Mouse (Mus musculus): ENCODE measurements around the gene Tmem50b. TPM values are rescaled to one million over a fixed set of nuclear protein-coding genes. Genes with fewer than 3 reads are reported as not detected.

Tmem50b gene
- polyA plus RNA-seq, 1 experiment from 2014 or later: 43.6 TPM

DNA sequence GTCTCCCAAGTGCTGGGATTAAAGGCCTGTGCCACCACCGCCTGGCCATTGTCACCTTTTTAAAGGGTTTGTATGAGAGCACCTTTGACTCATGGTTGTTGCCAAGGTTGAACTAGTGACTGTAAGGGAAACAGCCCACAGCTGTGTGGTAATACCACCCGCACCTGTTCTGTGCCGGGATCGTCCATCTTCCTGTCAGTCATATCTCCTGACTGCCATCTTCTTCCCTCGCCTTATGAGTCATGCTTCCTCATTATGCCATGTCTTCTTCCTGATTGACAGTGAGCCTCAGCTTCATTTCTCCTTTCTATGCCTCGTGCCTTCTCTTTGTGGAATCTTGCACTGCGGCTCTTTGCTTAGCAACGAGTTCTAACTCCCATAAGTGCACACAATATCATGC, 9.4 kb upstream of the Tmem50b start:
- no peaks in the 10 kb centered on the region for H3K9me3 ChIP-seq
- H3K27ac ChIP-seq (replicated peaks): no peak overlapping the region
- no peak overlapping the region for H3K4me3 ChIP-seq
- 0 out of 2 replicates have a peak, but pooled peaks cover 2% of the 10 kb centered on the region for H3K27me3 ChIP-seq
- no peak for ATAC-seq (ENCODE audit: low FRiP score, low read depth)
- no peak overlapping the region for H3K4me2 ChIP-seq (replicated peaks)
- H3K4me1 ChIP-seq: no peaks in the 10 kb centered on the region
- no peak overlapping the region for H3K9ac ChIP-seq (replicated peaks)
- H3K36me3 ChIP-seq: no peaks in the 10 kb centered on the region
- 91% methylated on average over 8 of the region's 8 CpGs for WGBS

DNA sequence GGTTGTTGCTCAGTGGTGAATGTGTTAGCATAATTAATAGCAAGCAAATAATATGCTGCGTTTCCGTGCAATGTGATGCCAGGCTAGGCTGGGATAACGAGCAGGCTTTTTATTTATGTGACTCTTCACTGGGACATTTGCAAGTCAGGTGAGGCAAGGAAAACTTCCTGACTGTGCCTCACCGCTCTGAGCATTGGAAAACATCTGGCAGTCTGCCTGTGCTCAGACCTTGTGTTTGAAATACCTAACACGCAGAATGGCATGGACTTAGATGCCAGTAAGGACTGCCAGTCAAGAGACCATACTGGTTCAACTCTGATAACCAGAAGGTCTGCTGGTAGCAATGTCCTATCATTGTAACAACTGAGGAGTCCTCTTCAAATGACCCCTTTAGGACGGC, 7.6 kb upstream of the Tmem50b start:
- Histone ChIP-seq H3K9ac (replicated peaks) (no peak overlapping the region), H3K9me3 (no peaks in the 10 kb centered on the region), H3K36me3 (no peaks in the 10 kb centered on the region), H3K27ac (replicated peaks) (no peak overlapping the region), H3K27me3 (peaks cover 3% of the 10 kb centered on the region; the same call in 1 of the 2 replicates), H3K4me3 (no peak overlapping the region), H3K4me2 (replicated peaks) (no peak overlapping the region), H3K4me1 (no peaks in the 10 kb centered on the region)
- 85% methylated on average over 6 of the region's 6 CpGs for WGBS
- no peak for ATAC-seq (ENCODE audit: low FRiP score, low read depth)

DNA sequence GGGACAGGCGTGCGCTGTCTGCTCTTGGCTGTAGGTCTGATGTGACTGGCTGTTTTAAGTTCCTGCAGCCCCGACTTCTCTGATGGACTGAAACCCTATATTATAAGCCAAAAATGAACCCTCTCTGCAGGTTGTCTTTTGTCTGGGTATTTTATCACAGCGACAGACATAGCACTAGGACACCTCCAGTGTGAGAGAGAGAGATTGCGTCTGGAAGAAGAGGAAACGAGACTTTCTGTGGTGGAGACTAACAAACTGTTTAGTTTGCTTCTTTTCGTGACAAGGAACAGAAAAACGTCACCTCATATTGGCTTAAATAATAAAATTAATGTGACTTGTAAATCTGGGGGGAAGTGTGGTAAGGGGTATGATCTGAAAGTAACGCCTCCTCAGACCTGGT, 4.1 kb upstream of the Tmem50b start:
- peaks cover 7% of the 10 kb centered on the region for H3K4me1 ChIP-seq
- 81% methylated on average over 9 of the region's 9 CpGs for WGBS
- H3K4me3 ChIP-seq: no peak overlapping the region
- ATAC-seq (ENCODE audit: low FRiP score, low read depth): no peak
- no peak overlapping the region for H3K9ac ChIP-seq (replicated peaks)
- H3K27me3 ChIP-seq: peaks cover 12% of the 10 kb centered on the region
- no peak overlapping the region for H3K27ac ChIP-seq (replicated peaks)
- no peak overlapping the region for H3K4me2 ChIP-seq (replicated peaks)
- no peaks in the 10 kb centered on the region for H3K36me3 ChIP-seq
- no peaks in the 10 kb centered on the region for H3K9me3 ChIP-seq

DNA sequence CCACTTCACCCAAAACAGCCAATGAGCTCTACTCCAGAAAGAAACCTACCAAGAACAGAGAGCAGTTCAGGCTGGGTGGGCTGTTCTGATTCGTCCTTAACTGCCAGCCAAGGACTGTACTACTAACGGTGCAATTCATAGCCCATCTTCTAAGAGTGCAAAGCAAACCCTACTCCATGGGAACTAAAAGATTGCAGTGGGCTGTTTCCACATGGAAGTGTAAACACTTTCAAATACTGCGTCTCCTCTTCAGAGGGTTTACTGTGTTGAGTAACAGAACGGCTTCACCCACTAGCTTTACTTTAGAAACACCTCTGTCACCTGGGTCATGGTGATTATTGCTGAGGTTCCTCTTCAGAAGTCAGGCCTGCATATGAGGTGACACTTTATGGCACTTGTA, 3.5 kb upstream of the Tmem50b start:
- Histone ChIP-seq H3K36me3 (no peaks in the 10 kb centered on the region), H3K9me3 (no peaks in the 10 kb centered on the region), H3K9ac (replicated peaks) (no peak overlapping the region), H3K27ac (replicated peaks) (no peak overlapping the region), H3K4me3 (no peak overlapping the region), H3K4me1 (peaks cover 13% of the 10 kb centered on the region), H3K4me2 (replicated peaks) (no peak overlapping the region), H3K27me3 (peaks cover 12% of the 10 kb centered on the region)
- 86% methylated on average over 4 of the region's 4 CpGs for WGBS
- ATAC-seq (ENCODE audit: low FRiP score, low read depth): no peak

DNA sequence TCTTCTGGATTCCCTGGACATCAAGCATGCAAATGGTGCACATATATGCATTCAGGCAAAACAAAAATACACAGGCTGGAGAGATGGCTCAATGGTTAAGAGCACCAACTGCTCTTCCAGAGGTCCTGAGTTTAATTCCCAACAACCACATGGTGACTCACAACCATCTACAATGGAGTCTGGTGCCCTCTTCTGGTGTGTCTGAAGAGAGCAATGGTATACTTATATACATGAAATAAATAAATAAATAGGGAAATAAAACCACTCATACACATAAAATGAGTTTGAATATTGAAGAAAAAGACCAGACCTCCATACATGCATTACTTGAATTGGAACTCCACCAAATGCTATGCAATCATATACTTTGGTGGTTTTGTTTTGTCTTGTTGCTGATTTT, 1.6 kb upstream of the Tmem50b start:
- no peak overlapping the region for H3K4me2 ChIP-seq (replicated peaks)
- ATAC-seq (ENCODE audit: low FRiP score, low read depth): no peak
- H3K27ac ChIP-seq (replicated peaks): no peak overlapping the region
- peaks cover 13% of the 10 kb centered on the region for H3K4me1 ChIP-seq
- H3K9ac ChIP-seq (replicated peaks): no peak overlapping the region
- no peak overlapping the region for H3K4me3 ChIP-seq
- no peaks in the 10 kb centered on the region for H3K9me3 ChIP-seq
- H3K27me3 ChIP-seq: peaks cover 12% of the 10 kb centered on the region
- no peaks in the 10 kb centered on the region for H3K36me3 ChIP-seq

DNA sequence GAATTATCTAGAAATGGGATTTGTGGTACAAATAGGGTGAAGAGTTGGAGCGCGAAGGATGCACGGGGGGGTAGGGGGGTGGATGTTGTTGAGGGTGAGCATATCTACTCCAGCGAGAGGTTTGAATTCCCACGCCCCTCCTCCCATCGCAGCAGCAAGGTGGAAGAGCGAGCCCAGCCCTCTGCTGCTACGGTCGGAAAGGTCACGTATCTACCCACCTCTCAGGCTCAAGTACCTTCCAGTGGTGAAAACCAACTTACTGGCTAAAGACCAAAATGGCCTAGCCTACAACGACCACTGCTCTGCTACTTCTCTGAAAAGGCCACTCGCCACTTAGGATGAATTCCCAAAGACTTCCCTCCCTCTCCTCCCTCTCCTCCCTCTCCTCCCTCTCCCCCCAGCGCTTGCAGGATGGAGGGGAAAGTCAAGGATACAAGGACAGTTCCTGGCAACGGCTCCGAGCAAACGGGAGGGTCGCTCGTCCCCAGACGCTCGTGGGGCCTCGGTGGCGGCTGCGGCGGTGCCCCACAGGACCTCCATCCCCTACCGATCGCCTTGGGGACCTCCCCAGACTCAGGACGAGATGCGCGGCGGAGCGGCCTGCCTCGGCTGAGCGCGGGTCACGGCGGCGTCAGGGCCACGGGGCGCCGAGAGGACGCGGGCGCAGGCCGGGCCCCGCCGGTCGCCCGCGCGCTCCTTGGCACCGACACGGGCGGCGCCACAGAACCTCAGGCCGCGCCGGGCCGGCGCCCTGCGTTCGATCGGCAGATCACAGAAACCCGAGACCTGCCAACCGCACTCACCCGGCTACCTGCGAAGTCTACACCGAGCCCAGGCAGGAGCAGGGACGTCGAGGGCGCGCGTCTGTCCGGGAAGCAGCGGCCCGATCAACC, 575 bp downstream of the Tmem50b start:
- Histone ChIP-seq H3K4me3 (peak overlapping the region; percentile 84), H3K27ac (replicated peaks) (peak overlapping the region; percentile 58), H3K27me3 (peaks cover 11% of the 10 kb centered on the region), H3K36me3 (no peaks in the 10 kb centered on the region), H3K4me1 (peaks cover 13% of the 10 kb centered on the region), H3K4me2 (replicated peaks) (peak overlapping the region; percentile 87), H3K9me3 (no peaks in the 10 kb centered on the region), H3K9ac (replicated peaks) (peak overlapping the region; percentile 82)
- ATAC-seq (ENCODE audit: low FRiP score, low read depth): no peak
- under 1% methylated on average over 69 of the region's 75 CpGs for WGBS

DNA sequence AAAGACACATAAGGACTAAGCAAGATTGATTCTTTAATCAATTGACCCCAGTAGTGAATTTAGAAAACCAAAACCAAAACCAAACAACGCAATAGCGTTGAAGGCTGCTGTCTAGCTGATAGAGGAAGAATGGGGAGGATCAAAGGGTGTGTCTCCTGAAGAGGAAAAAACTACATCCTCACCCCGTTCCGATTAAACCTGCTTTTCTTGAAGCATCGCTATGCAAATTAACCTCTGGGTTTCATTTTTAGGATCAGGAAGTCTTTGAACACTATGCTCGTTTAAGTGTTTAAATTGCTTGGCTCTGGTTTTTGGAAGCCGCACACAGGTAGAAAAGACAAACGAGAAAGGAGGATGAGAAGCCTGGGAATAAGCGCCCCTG, 1.2 kb downstream of the Tmem50b start:
- WGBS: 19% methylated on average over 9 of the region's 9 CpGs

DNA sequence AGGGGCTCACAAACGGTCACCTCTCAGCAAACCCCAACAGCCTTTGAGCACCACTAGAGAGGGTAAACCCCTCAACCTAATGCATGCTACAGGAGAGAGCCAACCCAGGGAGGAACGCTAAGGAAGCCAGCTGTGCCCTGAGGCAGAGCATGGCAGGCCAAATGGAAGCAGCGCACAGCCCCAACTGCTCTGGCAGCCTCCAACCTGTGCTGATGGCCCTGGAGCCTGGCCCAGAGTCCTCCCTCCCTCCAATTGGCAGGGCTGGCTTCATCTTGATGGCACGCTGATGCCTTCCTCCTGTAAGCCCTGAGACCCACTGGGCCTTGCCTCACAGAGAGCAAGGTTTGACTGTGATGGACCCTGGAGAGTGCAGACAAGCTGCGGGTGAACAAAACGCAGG, 2.5 kb downstream of the Tmem50b start:
- Histone ChIP-seq H3K27ac (replicated peaks) (no peak overlapping the region), H3K4me3 (no peak overlapping the region), H3K4me1 (peaks cover 13% of the 10 kb centered on the region), H3K27me3 (peaks cover 9% of the 10 kb centered on the region), H3K9me3 (no peaks in the 10 kb centered on the region), H3K36me3 (no peaks in the 10 kb centered on the region), H3K4me2 (replicated peaks) (no peak overlapping the region), H3K9ac (replicated peaks) (no peak overlapping the region)
- WGBS: 89% methylated on average over 6 of the region's 6 CpGs
- ATAC-seq (ENCODE audit: low FRiP score, low read depth): no peak

More for the DNA sequence above, 1.2 kb downstream of the Tmem50b start:
- Histone ChIP-seq H3K9ac (replicated peaks) (peak overlapping the region; percentile 82; the same call in 1 of the 2 replicates), H3K27me3 (peaks cover 9% of the 10 kb centered on the region), H3K4me2 (replicated peaks) (peak overlapping the region; percentile 87), H3K27ac (replicated peaks) (no peak overlapping the region), H3K4me3 (peak overlapping the region; percentile 84), H3K36me3 (no peaks in the 10 kb centered on the region), H3K9me3 (no peaks in the 10 kb centered on the region), H3K4me1 (peaks cover 13% of the 10 kb centered on the region)
- ATAC-seq (ENCODE audit: low FRiP score, low read depth): no peak

DNA sequence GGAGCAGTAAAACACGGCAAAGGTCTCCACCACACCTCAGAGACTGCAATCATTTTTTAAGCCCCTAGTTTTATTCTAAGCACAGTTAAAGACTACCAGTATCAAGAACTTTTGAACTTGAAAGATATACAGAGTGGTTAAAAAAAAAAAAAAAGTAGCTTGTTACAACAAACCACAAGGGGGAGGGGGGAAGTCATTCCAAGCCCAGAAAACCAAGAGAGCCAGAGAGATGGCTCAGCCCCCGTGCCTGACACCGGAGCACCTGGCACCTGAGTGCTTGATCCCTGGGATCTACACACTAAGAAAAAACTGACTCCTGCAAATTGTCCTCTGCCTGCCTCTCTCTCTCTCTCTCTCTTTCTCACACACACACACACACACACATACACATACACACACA, 4.3 kb downstream of the Tmem50b start:
- peaks cover 13% of the 10 kb centered on the region for H3K4me1 ChIP-seq
- H3K27ac ChIP-seq (replicated peaks): no peak overlapping the region
- H3K27me3 ChIP-seq: no peaks in the 10 kb centered on the region
- 87% methylated on average over 3 of the region's 3 CpGs for WGBS
- no peaks in the 10 kb centered on the region for H3K36me3 ChIP-seq
- H3K9ac ChIP-seq (replicated peaks): no peak overlapping the region
- no peak overlapping the region for H3K4me3 ChIP-seq
- H3K9me3 ChIP-seq: no peaks in the 10 kb centered on the region
- no peak overlapping the region for H3K4me2 ChIP-seq (replicated peaks)
- ATAC-seq (ENCODE audit: low FRiP score, low read depth): no peak

DNA sequence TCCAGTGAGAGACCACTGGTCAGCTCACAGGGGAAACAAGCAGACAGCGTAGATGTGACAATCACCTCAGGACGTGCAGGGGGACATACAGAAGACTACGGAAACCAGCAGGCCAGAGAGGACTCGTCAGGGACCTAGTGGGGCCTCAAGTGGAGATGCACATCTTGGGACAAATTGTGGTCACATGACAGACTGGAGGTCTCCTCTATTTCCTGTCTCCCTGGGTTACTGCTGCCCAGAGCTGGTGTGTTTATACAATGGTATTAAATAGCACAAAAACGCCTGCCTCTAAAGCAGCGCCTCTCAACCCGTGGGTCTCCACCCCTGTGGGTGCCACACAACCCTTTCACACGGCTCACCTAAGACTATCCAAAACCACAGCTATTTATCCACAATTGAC, 5.4 kb downstream of the Tmem50b start:
- Histone ChIP-seq H3K4me2 (replicated peaks) (no peak overlapping the region), H3K27ac (replicated peaks) (no peak overlapping the region), H3K9ac (replicated peaks) (no peak overlapping the region), H3K9me3 (no peaks in the 10 kb centered on the region), H3K4me1 (peaks cover 10% of the 10 kb centered on the region), H3K36me3 (no peaks in the 10 kb centered on the region), H3K4me3 (no peak overlapping the region), H3K27me3 (no peaks in the 10 kb centered on the region)
- 76% methylated on average over 8 of the region's 8 CpGs for WGBS
- ATAC-seq (ENCODE audit: low FRiP score, low read depth): no peak

DNA sequence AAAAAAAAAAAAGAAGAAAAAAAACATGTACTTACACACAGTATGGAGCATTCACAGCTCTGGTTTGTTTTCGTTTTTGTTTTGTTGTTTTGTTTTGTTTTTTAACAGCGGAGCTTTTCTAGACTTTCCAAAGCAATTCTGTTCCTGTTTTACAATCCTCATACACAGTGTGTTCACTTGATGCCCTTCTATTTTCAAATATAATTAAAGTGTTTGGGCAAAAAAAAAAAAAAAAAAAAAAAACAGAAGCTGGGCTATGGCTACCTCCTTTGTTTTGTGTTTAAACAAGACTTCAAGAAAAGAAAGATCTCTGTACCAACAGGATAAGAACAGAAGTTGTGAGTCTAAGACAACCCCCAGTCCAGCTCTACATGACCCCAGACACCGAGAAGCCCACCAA, 8.9 kb downstream of the Tmem50b start:
- Histone ChIP-seq H3K4me1 (no peaks in the 10 kb centered on the region), H3K4me3 (no peak overlapping the region), H3K9me3 (no peaks in the 10 kb centered on the region), H3K9ac (replicated peaks) (no peak overlapping the region), H3K27me3 (no peaks in the 10 kb centered on the region), H3K36me3 (peaks cover 17% of the 10 kb centered on the region; the same call in 1 of the 2 replicates), H3K4me2 (replicated peaks) (no peak overlapping the region), H3K27ac (replicated peaks) (no peak overlapping the region)
- ATAC-seq (ENCODE audit: low FRiP score, low read depth): no peak
- 90% methylated on average over 3 of the region's 3 CpGs for WGBS

DNA sequence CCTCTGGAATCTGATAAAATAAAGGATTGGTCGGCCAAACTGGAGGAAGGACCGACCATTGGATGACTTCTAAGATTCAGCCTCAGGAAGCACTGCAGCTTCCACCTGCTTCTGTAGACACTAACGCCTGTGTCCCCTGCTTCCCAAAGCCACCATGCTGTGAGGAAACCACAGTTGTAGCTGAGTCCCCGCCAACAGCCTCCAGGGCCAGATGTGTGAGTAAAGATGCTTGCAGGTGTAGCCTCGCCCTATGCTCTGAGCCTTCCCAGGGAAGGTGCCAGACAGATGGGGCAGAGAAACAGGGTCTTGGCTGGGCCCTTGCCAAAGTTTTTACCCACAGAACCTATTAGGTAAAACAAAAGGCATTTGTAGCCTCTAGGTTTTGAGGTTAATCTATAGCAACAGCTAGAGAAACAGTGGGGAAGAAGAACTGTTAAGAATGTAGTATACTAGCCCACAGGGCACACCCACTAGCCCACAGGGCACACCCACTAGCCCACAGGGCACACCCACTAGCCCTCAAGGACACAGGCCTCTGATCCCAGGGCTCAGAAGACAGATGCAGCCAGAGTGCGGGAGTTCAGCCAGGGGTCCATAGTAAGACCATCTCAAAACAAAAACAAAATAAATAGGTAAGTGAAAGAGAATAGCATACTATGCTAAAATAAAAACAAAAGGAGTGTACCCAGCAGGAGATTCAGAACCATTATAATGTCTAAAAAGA, 9.7 kb downstream of the Tmem50b start:
- no peaks in the 10 kb centered on the region for H3K9me3 ChIP-seq
- no peaks in the 10 kb centered on the region for H3K27me3 ChIP-seq
- no peaks in the 10 kb centered on the region for H3K4me1 ChIP-seq
- no peak overlapping the region for H3K4me2 ChIP-seq (replicated peaks)
- no peak for ATAC-seq (ENCODE audit: low FRiP score, low read depth)
- H3K27ac ChIP-seq (replicated peaks): no peak overlapping the region
- WGBS: 64% methylated on average over 6 of the region's 6 CpGs
- H3K4me3 ChIP-seq: no peak overlapping the region
- H3K9ac ChIP-seq (replicated peaks): no peak overlapping the region
- peaks cover 19% of the 10 kb centered on the region; the same call in 1 of the 2 replicates for H3K36me3 ChIP-seq
